Mouse (Mus musculus) kidney, postnatal 4 days (tissue): ENCODE data around the gene Rnf130.

Experiments used
- DNase-seq, 2 experiments: peaks; one replicate each; pipeline ENCODE4 v3.0.0; 2021; ENCODE audit warnings: mixed read lengths in 2 of 2

Rnf130 gene

DNA sequence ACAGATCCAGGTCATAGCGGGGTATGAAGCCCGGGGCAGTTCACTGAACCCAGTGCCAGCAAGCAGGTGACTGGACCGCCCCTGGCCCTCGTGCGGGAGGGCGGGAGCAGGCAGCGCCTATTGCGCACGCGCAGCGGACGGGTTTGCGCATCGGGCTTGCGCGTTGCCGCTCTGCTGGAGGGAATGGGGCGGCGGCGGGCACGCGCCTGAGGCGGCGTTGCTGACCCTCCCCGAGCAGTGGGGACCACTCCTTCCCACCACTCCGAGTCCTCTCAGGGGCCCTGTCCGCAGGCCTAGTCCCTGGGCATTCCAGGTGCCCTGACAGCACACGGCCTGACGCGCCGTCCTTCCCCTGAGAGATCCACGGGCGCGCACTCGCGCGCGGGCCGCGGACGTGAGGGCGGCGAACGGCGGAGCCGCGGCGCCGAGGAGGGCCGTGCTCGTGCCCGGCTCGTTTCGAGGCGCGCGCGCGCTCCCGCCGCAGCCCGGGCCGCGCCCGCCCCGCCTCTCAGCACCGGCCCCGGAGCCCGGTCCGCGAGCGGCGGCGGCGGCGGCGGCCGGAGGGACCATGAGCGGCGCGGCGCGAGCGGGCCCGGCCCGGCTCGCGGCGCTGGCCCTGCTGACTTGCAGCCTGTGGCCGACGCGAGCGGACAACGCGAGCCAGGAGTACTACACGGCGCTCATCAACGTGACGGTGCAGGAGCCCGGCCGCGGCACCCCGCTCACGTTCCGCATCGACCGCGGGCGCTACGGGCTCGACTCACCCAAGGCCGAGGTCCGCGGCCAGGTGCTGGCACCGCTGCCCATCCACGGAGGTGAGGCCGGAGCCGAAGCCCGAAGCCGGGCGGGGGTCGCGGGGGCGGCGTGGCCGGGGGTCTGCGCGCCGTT, at the start of gene Rnf130:
Rnf130 (plus strand) TSS at position 514 of the 888 bp plus-strand sequence.
- DNase-seq, result peak; percentile 96 to 98

DNA sequence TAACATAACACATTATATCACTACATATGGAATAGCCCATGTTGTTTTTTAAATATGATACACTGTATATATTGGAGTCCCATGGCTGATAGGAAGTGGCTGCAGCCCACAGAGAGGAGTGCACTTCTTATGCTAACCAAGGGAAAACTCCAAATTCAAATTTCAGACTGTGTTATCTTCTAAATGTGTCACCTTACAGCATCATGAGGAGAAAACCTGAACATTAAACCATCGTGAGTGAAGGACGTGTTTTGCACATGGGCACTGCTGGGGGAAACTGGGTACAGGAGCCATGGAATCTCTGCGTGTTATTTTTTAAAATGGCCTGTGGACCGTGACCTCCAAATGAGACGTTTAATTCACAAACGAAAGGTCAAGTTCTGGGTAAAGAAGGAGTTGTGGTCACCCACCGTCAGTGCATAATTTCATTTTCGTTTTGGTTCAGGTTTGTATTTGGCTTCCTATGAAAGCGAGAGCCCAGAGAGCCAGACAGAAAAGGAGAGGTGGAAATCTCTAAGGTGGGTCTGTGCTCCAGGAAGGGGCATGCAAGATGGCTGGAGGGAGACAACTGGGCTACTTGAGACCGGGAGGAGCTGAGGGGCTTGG, 47.1 kb upstream of the Rnf130 start:
- no peak for DNase-seq

DNA sequence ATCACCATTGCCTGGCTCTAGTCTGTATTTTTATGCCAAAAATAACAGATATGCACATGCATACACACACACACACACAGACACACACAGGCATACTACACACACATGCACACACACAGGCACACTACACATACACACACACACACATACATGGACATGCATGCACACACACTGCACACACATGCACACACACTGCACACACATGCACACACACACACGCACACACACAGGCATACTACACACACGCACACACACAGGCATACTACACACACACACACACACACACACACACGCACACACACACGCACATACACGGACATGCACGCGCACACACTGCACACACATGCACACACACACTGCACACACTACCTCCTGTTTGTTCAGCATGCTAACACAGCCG, 46.2 kb upstream of the Rnf130 start:
- no peak for DNase-seq

DNA sequence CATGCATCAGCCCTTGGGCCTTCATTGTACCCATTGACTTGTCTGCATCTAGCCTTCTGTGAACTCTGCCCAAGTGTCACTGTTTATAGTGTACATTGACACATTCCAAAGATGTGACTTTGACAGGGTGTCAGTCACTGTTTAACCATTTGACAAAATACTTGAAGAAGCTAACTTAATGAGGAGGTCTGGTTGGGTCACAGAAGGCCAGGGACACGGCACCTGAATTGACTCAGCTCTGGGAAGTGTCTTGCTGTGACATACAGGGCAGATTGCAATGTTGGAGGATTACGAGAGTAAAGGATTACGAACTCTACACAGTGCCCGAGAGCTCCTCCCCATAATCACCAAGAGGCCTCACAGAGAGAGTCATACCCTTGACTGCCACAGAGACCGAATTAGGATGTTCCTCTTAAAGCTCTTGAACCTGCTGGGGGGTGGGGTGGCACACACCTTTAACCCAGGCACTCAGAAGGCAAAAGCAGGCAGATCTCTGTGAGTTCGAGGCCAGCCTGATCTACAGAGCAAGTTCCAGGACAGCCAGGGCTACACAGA, 44.4 kb upstream of the Rnf130 start:
- no peak for DNase-seq

DNA sequence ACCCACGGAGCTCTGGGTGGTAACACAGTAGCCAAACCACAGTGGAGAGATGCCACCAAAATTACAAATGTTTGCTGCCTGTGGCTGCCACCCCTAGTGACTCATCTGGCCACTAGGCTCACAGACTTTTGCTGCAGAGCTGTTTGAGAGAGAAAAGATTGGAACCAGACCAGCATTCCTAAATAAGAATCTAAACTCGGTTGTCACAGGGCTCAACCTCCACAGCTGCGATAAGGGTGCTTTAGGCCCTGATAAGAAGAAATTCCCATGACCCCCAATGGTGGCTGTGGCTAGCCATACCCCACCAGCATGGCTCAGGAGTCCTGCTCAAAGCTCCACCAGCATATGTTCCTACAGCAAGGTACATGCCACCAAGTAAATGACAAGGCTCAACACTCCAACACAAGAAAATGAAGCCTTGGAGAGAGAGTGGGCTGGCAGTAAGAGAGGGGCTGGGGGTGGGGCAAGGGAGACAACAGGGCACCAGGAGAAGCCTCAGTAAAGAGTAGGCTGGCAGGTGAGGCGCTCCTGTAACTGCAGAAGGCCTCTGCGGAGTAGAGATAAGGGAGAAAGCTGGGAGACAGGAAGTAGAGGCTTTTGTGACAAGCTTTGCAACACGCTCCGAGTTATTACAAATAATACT, 43.7 kb upstream of the Rnf130 start:
- no peak for DNase-seq

DNA sequence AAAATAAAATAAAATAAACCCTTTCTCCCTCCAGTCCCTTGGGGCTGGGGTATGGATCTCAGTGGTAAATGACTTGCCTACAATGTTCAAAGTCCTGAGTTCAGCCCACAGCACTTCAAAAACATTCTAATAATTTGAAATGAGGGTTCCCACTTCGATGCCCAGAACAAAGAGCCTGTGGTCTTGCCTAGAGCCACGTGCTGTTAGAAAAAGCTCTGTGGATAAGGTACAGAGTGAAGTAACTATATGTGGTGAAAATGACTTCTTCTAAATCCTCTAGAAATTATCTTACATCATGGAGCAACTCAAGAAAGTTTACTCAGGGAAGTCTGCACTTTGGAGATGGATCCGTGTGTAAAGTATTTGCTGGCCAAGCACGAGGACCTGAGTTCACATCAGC, 43.1 kb upstream of the Rnf130 start:
- DNase-seq, result no peak

DNA sequence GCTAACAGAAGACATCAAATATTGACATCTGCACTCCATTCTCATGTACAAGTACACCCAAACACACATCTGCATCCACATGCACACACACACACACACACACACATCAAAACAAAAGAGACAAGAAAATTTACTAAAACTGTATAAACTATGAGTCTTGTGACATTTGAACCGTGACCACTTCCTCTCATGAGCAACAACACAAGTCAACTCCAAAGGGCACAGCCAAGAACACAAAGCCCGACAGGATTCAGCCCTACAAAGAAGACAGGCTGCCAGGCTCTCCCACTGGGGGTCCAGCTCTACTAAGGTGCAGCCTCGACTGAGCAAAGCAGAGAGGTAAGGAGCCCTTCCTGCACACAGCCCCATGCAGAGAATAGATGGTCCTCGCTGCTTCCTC, 42.3 kb upstream of the Rnf130 start:
- DNase-seq, result no peak

DNA sequence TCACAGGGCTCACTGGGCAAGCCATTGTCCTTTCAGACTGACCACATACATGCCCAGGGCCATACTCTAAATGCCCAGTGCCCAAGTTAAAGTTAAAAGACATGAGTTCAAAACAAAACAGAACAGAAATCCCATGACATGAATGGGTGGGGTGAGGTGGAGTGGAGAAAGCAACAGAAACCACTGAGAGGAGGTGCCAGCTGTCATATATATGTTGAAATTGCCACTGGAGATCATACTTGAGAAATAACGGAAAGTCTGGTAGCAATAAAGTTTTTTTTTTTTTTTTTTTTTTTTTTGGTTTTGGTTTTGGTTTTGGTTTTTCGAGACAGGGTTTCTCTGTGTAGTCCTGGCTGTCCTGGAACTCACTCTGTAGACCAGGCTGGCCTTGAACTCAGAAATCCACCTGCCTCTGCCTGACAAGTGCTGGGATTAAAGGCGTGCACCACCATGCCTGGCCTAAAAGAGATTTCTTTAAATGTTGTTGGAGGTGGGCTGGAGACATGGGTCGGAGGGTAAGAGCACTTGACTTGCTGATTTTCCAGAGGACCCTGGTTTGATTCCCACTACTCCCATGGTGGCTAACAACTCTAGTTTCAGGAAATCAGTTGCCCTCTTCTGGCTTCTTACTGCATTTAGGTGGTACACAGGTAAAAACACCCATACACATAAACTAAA, 41.1 kb upstream of the Rnf130 start:
- no peak for DNase-seq

DNA sequence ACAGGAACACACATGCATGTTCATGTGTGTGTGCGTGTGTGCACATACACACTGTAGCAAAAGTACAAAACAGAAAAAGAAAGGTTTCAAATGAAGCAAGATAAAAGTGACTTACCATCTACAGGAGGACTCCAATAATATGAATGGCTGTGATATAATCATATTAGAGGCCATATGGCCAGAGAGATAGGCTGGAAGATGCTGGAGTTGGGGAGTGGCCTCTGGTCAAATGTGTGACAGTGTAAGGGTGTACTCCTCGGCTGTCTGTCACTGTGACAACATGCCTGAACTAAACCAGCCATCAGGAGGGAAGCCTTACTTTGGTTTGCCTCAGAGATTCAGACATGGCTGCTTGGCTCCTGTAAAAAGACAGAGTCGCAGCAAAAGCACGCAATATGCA, 40.1 kb upstream of the Rnf130 start:
- no peak for DNase-seq

DNA sequence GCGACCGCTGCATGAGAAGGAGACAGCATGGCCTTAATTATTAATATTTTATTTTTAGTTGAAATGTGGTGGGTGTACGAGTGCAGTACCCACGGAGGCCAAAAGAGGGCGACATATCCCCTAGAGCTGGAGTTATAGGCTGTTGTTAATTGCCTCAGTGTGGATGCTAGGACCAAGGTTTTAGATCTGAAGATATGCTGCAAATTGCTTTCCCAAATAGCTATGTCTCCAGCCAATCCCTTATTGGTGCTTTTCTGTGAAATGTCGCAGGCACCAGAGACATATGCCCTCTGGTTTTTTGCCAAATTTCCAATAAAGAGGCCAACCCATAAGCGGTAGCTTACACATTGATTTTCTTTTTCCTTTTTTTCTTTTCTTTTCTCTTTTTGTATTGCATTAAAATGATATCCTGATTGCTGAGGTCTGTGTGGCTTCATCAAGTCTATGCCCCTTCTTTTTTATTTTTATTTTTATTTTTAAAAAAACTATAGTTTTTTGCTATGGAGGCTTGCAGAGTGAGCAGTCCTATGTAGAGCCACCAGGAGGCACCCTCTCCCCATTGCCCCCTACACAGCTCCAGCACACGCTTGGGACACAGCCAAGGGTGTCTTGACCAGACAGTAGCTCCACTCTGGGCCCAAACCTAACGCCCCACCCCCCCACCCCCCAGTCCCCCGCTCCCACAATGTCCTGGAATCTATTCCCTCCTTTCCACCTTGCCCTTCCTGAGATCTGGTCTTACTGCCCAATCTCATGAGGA, 38.7 kb upstream of the Rnf130 start:
- DNase-seq, result peak; percentile 76 to 84

DNA sequence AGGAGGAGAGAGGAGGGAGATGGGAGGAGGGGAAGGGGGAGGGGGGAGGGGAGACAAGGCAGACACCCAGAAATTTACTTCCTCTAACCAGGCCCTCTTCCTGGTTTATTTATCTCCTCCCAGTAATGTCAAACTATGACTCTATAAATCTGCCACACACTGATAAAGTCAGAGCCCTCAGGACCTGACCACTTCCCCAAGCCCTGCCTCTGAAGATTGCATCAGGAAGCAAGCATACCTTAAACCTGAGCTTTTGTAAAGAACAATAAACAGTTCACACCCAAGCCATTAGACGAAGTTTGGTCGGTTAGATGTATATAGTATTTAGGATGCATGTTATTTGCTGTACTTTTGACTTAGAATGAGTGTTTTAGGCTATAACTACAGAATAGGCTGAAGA, 30.6 kb upstream of the Rnf130 start:
- DNase-seq, result no peak

DNA sequence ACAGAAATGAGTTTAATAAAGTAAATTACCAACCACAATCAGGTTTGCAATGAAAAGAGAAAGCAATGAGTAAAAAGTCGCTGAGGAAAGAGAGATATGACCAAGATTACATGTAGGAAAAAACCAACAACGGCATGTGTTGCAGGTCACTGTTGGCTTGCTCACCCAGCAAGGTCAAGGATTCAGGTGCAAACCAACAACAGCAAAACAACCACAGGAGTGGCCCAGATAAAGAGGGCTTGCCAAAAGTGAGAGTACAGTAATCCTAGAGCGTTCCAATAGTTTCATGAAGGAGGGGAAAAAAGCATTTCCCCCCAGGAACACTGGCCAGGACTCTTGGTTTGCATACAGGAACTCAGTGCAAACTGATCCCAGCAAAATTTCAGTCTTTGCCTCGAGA, 28.7 kb upstream of the Rnf130 start:
- DNase-seq, result no peak

DNA sequence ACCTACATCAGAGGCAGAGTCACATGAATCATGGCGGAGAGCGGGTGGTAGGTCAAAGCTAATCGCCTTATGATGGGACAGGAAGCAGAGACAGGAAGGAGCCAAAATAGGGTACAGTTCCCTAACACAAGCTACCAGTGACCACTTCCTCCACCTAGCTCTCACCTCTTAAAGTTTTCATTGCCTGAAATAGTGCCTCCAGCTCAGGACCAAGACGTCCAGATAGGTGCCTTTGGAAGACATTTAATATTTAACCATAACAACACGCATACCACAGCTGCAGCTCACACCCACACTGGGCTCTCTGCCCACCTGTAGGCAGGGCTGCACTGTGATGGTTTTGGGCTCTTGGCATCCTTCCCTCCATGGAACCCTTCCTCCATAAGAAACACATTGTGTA, 27.8 kb upstream of the Rnf130 start:
- DNase-seq, result peak; percentile 25 to 29

DNA sequence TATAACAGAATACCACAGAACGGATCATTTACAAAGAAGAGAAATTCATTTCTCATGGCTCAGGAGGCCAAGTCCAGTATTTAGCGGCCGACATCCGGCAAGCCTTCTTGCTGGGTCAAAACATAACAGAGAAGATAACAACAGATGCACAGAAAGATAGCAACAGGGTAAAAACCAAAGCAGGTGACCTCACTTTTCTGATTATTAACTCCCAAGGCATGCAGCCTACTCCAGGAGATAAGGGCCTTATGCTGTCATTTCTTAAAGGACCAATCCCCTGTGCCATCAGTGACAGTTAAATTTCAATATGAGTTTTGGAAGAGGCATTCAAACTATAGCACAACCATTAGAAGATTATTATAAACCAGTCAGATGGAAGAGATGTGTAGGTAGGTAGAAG, 22.3 kb upstream of the Rnf130 start:
- no peak for DNase-seq

DNA sequence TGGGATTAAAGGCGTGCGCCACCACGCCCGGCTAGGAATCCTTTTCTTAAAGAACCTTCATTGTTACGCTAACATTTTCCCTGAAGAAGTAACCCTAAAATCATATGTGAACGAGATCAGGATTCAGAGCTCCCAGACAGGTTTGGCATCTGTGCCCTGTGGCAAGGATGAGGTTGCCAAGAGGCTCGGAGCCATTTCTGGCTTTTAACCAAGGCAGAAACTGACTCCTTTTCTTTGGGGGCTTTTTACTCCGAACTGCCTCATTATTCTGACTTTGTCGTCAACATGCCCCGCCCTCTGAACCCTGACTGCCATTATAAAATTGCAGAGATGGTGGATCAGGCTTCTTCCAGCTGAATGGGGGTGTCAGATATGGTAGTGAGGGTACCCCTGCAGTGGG, 17.4 kb upstream of the Rnf130 start:
- no peak for DNase-seq

DNA sequence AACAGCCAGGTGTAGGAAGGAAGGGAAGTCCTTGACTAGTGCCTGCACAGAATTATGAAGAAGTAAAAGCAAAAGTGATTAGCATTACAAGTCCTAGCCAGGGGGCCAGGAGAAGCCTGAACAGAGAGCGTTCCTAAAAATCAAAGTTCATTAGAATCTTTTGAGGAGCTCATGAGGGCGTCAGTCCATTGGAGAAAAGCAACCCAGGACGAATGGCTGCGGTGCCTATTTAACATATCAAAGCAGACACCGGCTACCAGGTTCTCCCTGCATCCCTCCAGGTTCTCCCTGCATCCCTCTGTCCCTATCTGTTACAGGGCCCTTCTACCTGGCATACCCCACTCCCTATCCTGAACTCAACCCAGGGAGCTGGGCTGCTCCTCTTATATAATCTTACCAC, 16.9 kb upstream of the Rnf130 start:
- no peak for DNase-seq

DNA sequence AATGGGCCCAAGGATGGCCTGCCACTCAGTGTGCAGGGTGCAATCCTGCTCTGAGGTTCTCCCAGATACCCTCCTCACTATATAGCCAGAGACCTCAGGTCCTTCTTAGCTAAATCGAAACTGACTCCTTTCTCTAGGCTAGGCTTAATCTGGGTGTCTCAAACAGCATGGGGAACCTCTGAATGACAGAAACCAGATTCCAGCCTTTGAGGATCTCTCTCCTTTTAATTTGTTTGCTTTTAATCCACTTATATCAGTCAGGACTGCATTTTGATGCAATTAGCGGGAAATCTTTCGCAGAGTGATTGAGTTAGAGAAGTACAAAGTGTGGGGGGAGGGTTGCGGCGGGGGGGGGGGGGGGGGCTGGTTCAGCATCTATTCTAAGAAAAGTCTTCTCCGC, 12.1 kb upstream of the Rnf130 start:
- DNase-seq, result no peak

DNA sequence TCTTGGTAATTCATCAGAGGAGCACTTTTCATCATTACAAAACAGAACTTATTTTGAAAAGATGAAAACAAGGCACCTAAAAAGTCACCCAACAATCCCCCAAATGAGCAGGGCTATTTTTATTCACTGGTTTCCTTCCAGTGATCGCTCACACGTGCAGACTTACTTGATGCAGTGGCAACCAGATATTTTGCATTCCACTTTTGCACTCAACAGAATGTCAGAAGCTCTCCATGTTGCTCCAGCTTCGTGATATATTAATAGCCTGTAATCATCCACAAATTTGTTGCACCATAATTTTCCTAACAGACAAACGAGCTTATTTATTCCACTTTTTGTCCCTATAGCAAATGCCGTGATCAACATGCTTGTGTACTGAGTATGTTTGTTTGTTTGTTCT, 8.6 kb upstream of the Rnf130 start:
- no peak for DNase-seq

DNA sequence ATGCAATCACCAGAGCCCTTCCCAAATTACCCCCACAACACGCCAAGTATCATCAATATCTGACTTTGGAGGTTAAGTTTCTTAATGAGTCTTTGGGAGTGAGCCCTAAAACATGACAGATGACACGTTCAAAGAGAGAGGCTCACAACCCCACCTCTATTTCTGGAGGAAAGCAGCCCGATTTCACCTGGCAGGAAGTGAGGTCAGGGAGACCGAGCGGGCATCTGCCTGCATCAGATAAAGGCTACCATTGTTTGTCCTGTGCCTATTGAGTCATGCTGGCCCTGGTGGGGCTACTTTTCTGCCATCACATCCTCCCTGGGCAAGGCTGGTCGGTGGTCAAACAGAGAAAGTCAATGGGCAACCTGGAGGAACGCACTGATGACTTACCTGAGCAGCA, 7.6 kb upstream of the Rnf130 start:
- no peak for DNase-seq

DNA sequence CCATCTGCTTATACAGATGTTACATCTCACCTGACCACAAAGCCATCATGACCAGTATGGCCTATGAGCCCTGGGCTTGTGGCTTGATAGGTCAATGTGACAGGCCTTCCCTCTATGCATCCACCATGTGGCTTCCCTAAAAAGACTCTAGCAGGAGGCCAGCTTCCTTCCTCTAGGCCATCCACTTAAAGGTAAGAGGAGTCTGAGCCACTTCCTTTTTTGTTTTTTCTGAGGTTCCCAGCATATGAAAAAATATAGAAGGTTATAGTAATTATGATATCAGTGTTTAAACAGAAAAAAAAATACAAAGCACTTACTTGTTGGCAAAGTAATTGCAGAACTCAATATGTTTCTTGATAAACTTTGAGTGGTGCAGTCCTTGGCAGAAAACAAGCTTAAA, 6.3 kb upstream of the Rnf130 start:
- no peak for DNase-seq

DNA sequence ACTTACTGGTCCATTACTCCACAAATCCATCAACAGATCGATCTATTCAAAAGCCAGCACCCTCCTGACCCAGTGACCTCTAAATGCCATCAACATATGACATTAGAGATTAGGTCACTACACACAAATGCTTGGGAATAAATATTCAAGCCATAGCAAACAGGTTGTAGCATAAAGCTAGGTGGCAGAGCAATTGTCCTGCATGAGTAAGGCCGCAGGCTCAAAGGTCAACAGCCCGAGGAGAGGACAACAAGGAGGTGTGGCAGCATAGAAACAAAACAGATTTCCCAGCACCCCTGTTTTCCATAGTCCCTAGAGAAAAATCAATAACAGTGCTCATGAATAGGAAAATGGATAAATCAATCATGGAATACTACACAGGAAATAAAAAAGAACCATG, 3.1 kb upstream of the Rnf130 start:
- DNase-seq, result no peak

DNA sequence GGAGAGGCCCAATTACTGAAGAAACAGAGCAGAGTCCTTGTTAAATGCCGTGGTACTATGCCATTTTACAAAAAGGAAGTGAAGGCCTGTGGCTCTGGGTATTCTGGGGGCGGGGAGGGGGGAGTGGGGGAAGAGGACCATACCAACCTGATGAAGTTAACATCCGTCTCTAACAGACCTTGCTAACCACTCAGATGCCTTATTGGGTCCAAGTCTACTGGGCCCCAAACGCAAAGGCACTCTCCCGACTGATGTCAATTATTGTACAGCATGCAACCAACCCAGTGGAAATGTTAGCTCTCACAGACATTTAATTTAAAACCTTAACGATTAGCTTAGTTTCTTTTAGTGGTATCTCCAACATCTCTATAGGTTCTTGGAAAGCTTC, 707 bp upstream of the Rnf130 start:
- DNase-seq, result no peak
